8 mouse cellular contexts compared by ENCODE assay signal in the genomic region with DNA sequence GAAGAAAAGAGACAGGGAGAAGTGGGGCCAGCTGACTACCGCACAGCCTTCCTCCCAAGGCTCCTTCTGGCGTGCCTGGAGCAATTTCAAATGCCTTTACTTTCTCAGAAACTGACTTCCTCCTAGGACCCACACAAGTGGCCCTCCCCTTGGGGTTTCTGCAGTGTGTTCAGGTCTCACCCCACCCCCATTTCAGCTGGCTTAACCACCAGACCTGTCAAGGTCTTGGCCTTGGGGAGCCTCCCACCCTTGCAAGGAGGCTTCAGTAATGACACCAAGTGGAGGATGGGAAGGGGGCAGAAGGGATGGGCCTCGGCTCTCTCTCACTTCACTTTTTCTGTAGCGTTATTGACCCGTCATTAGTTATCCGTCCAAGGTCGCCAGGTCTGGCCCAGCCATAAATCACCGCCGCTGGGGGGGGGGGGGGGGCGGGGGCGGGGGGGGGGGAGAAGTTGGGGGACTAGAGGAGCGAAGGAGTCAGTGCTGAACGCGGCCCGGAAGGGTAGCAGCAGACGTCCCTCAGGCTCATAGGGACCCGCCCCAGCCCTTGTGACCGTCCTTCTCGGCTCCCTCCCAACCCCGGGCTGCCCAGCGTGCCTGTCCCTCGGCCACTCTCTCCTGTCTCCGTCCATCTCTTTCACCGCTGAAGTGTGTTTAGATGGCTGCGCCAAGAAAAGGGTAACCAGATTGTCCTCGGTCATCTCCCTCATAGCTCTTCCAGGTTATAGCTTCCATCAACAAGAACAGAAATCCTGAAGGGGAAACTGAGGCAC. TPM values are rescaled to one million over a fixed set of nuclear protein-coding genes. Genes with fewer than 3 reads are reported as not detected.
A peak's percentile ranks its signal among the peaks of the same experiment; 100 is the strongest.
DNase-seq lines count a peak whose midpoint lies in the region; ATAC-seq and TF ChIP-seq lines count a peak whose summit lies in the region.

No protein-coding gene starts in this region.

- no peak overlapping the region for H3K27ac ChIP-seq in ES-Bruce4 (ENCODE audit: insufficient read depth, low read length)
- H3K27ac ChIP-seq in embryonic fibroblast, embryonic 13.5 days (ENCODE audit: insufficient read depth, low read length), result no peak overlapping the region
- H3K27ac ChIP-seq in intestine, embryonic 16.5 days (ENCODE audit: low read length), result no peak overlapping the region
- H3K27ac ChIP-seq in midbrain, embryonic 12.5 days (replicated peaks), result no peak overlapping the region

- peaks cover 56% of the 10 kb centered on the region for H3K27me3 ChIP-seq in erythroblast, embryonic 14.5 days (ENCODE audit: control insufficient read depth)
- H3K27me3 ChIP-seq in ES-Bruce4 (ENCODE audit: control insufficient read depth, insufficient read depth, low read length, poor library complexity, severe bottlenecking), result no peaks in the 10 kb centered on the region
- peaks cover 15% of the 10 kb centered on the region for H3K27me3 ChIP-seq in intestine, embryonic 16.5 days (replicated peaks; ENCODE audit: control insufficient read depth, insufficient read depth, low read length)
- peaks cover 99% of the 10 kb centered on the region for H3K27me3 ChIP-seq in midbrain, embryonic 12.5 days

- no peak for ATAC-seq in erythroblast, adult 5-6 weeks (replicated peaks; ENCODE audit: low FRiP score, poor library complexity, severe bottlenecking)
- peak; percentile 49 for ATAC-seq in intestine, embryonic 16.5 days
- no peak for ATAC-seq in midbrain, embryonic 12.5 days (ENCODE audit: low FRiP score, low read depth)

- 2% methylated on average over 18 of the region's 26 CpGs for WGBS in intestine, embryonic 16.5 days
- under 1% methylated on average over 14 of the region's 26 CpGs for WGBS in midbrain, embryonic 12.5 days

- H3K4me1 ChIP-seq in erythroblast, embryonic 14.5 days (ENCODE audit: control insufficient read depth), result peaks cover 66% of the 10 kb centered on the region
- peaks cover 2% of the 10 kb centered on the region for H3K4me1 ChIP-seq in ES-Bruce4 (ENCODE audit: control insufficient read depth, insufficient read depth, low read length)
- H3K4me1 ChIP-seq in embryonic fibroblast, embryonic 13.5 days (ENCODE audit: control insufficient read depth, insufficient read depth, low read length), result no peaks in the 10 kb centered on the region
- H3K4me1 ChIP-seq in intestine, embryonic 16.5 days (ENCODE audit: control insufficient read depth, insufficient read depth, low read length), result peaks cover 18% of the 10 kb centered on the region
- H3K4me1 ChIP-seq in midbrain, embryonic 12.5 days, result peaks cover 33% of the 10 kb centered on the region

- peak overlapping the region; percentile 95 for H3K4me2 ChIP-seq in intestine, embryonic 16.5 days (ENCODE audit: low read depth, low read length)
- H3K4me2 ChIP-seq in midbrain, embryonic 12.5 days (replicated peaks), result peak overlapping the region; percentile 57

- peak; percentile 38 for DNase-seq in thymus, postnatal 14 days
- no peak for DNase-seq in gastrocnemius, postnatal 25 days

- H3K9ac ChIP-seq in ES-Bruce4 (ENCODE audit: low read depth, poor library complexity, severe bottlenecking), result no peak overlapping the region
- peak overlapping the region; percentile 62 for H3K9ac ChIP-seq in intestine, embryonic 16.5 days (ENCODE audit: low read depth, low read length)
- H3K9ac ChIP-seq in midbrain, embryonic 12.5 days (replicated peaks), result peak overlapping the region; percentile 34; the same call in 1 of the 2 replicates

- H3K4me3 ChIP-seq in erythroblast, embryonic 14.5 days (replicated peaks), result peak overlapping the region; percentile 47
- peak overlapping the region; percentile 48 for H3K4me3 ChIP-seq in ES-Bruce4 (ENCODE audit: low read depth, low read length)
- H3K4me3 ChIP-seq in embryonic fibroblast, embryonic 13.5 days (ENCODE audit: insufficient read depth, low read length), result peak overlapping the region; percentile 39
- peak overlapping the region; percentile 49 for H3K4me3 ChIP-seq in intestine, embryonic 16.5 days (ENCODE audit: low read length)
- H3K4me3 ChIP-seq in midbrain, embryonic 12.5 days, result peak overlapping the region; percentile 34

- H3K36me3 ChIP-seq in erythroblast, embryonic 14.5 days (ENCODE audit: control insufficient read depth), result no peaks in the 10 kb centered on the region; the same call in none of the 2 replicates
- H3K36me3 ChIP-seq in ES-Bruce4 (ENCODE audit: control insufficient read depth, insufficient read depth, low read length, poor library complexity, severe bottlenecking), result no peaks in the 10 kb centered on the region
- no peaks in the 10 kb centered on the region for H3K36me3 ChIP-seq in intestine, embryonic 16.5 days (ENCODE audit: control insufficient read depth, insufficient read depth, low read length)
- H3K36me3 ChIP-seq in midbrain, embryonic 12.5 days, result no peaks in the 10 kb centered on the region

- TF ChIP-seq CTCF in ES-Bruce4 (IDR thresholded peaks at IDR 0.05; ENCODE audit: low read depth, low read length), result no peak
- TF ChIP-seq CTCF in embryonic fibroblast, embryonic 13.5 days (IDR thresholded peaks at IDR 0.05; ENCODE audit: borderline replicate concordance, insufficient read depth, low read length), result no peak

- TF ChIP-seq EP300 in ES-Bruce4 (IDR thresholded peaks at IDR 0.05; ENCODE audit: insufficient read depth, low read depth, low read length), result no peak

- peaks cover 12% of the 10 kb centered on the region for H3K9me3 ChIP-seq in erythroblast, embryonic 14.5 days (ENCODE audit: control insufficient read depth, low read length)
- H3K9me3 ChIP-seq in ES-Bruce4 (replicated peaks; ENCODE audit: control insufficient read depth, insufficient read depth, low read length, poor library complexity, severe bottlenecking), result no peaks in the 10 kb centered on the region
- H3K9me3 ChIP-seq in intestine, embryonic 16.5 days (ENCODE audit: control insufficient read depth, low read length), result no peaks in the 10 kb centered on the region
- H3K9me3 ChIP-seq in midbrain, embryonic 12.5 days, result no peaks in the 10 kb centered on the region

- no peak for TF ChIP-seq POLR2A in ES-Bruce4 (IDR thresholded peaks at IDR 0.05; ENCODE audit: insufficient read depth, low read length)
- TF ChIP-seq POLR2A in embryonic fibroblast, embryonic 13.5 days (IDR thresholded peaks at IDR 0.05; ENCODE audit: low read depth, low read length), result no peak

RNA-seq across cellular contexts. Expression of gene Poll, which starts 16.0 kb away (rescaled TPM):
- 0.28 TPM in 2 replicates for polyA plus RNA-seq in erythroblast, embryonic 14.5 days (2012)
- total RNA-seq in erythroblast, adult 5-6 weeks (2015; ENCODE audit: low replicate concordance), result 1.3 TPM in 1 of 2 replicates, not detected in the other
- total RNA-seq in erythroblast, adult 5-6 weeks (2017; ENCODE audit: low replicate concordance), result 1.5 and 2.3 TPM in 2 replicates
- 10.6 and 13.4 TPM in 2 replicates for polyA plus RNA-seq in ES-Bruce4 (2011; ENCODE audit: insufficient read depth, insufficient read length, low read depth, missing spikeins)
- 5.1 and 5.6 TPM in 2 replicates for polyA plus RNA-seq in embryonic fibroblast, embryonic 13.5 days (2011; ENCODE audit: insufficient read length, low read depth, missing spikeins)
- 14.5 and 14.7 TPM in 2 replicates for polyA plus RNA-seq in intestine, embryonic 16.5 days (2015; fragmentation: Nextera tagmentation; extraction: Ambion mirVana)
- 15.9 and 17.0 TPM in 2 replicates for polyA plus RNA-seq in midbrain, embryonic 12.5 days (2016; fragmentation: Nextera tagmentation; extraction: Ambion mirVana)
- total RNA-seq in gastrocnemius, postnatal 25 days (2021), result 10 to 100 TPM; 12.5 to 13.2 TPM

RNA-seq across cellular contexts. Expression of gene Gm17018, which starts 16.1 kb away (rescaled TPM):
- polyA plus RNA-seq in erythroblast, embryonic 14.5 days (2012), result 1.6 and 1.9 TPM in 2 replicates
- total RNA-seq in erythroblast, adult 5-6 weeks (2015; ENCODE audit: low replicate concordance), result 1.2 and 5.6 TPM in 2 replicates
- total RNA-seq in erythroblast, adult 5-6 weeks (2017; ENCODE audit: low replicate concordance), result 0.68 and 2.5 TPM in 2 replicates
- polyA plus RNA-seq in ES-Bruce4 (2011; ENCODE audit: insufficient read depth, insufficient read length, low read depth, missing spikeins), result 21.1 and 22.4 TPM in 2 replicates
- 20.8 and 26.7 TPM in 2 replicates for polyA plus RNA-seq in embryonic fibroblast, embryonic 13.5 days (2011; ENCODE audit: insufficient read length, low read depth, missing spikeins)
- polyA plus RNA-seq in intestine, embryonic 16.5 days (2015; fragmentation: Nextera tagmentation; extraction: Ambion mirVana), result 30.4 and 34.6 TPM in 2 replicates
- 41.4 and 41.9 TPM in 2 replicates for polyA plus RNA-seq in midbrain, embryonic 12.5 days (2016; fragmentation: Nextera tagmentation; extraction: Ambion mirVana)
- total RNA-seq in gastrocnemius, postnatal 25 days (2021), result 10 to 100 TPM; 16.3 to 16.5 TPM
